Mouse (Mus musculus): ENCODE measurements around the gene Ubn1. TPM values are rescaled to one million over a fixed set of nuclear protein-coding genes. Genes with fewer than 3 reads are reported as not detected.

Gene Ubn1
- polyA plus RNA-seq, 1 experiment from 2014 or later = 20.4 TPM

DNA sequence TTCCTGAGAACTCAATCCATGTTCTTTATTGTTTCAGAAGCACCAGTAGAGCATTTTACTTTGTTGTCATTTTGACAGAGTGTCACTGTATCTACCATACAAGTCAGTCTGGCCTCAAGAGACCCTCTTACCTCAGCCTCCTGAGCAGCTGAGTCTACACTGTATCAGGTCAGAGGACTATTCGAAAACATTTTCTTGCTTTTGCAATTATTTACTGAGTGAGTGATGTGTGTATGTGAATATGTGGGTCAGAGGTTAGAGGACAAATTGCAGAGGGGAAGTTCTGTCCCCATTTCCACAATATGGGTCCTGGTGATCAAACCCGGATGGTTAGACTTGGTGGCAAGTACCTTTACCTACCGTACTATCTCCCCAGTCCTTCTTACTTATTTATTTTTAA is 25.8 kb upstream of the Ubn1 start:
- no peaks in the 10 kb centered on the region for H3K4me1 ChIP-seq
- no peak overlapping the region for H3K27ac ChIP-seq (replicated peaks)
- peaks cover 97% of the 10 kb centered on the region for H3K36me3 ChIP-seq
- ATAC-seq (ENCODE audit: insufficient number of reproducible peaks, low FRiP score, low TSS enrichment, low read depth) = no peak
- no peaks in the 10 kb centered on the region for H3K9me3 ChIP-seq (replicated peaks)
- H3K9ac ChIP-seq = no peak overlapping the region
- no peak overlapping the region for H3K4me2 ChIP-seq (replicated peaks)
- no peaks in the 10 kb centered on the region for H3K27me3 ChIP-seq
- no peak overlapping the region for H3K4me3 ChIP-seq (replicated peaks)
- 96% methylated on average over 3 of the region's 3 CpGs for WGBS

DNA sequence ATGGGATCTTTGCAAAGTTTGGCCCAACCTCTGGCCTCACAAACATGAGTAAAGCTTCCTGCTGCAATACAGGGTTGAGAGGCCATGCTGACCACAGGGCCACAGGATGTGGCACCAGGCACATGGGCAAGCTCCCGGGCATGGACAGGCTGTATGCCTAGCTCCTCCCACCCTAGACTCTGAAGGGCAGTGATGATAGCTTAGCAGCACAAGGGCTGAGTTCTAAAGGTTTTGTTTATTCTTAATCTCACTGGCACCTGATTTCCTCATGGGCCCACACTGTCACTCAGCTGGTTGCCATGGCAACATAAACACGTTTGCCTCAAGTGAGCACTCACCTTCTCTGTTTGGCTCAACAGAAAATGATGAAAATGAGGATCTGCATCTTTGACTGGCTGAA is 20.0 kb upstream of the Ubn1 start:
- peaks cover 99% of the 10 kb centered on the region for H3K36me3 ChIP-seq
- H3K4me2 ChIP-seq (replicated peaks) = no peak overlapping the region
- ATAC-seq (ENCODE audit: insufficient number of reproducible peaks, low FRiP score, low TSS enrichment, low read depth) = no peak
- no peak overlapping the region for H3K9ac ChIP-seq
- no peak overlapping the region for H3K4me3 ChIP-seq (replicated peaks)
- H3K9me3 ChIP-seq (replicated peaks) = no peaks in the 10 kb centered on the region
- H3K27ac ChIP-seq (replicated peaks) = no peak overlapping the region
- no peaks in the 10 kb centered on the region for H3K4me1 ChIP-seq
- H3K27me3 ChIP-seq = no peaks in the 10 kb centered on the region
- WGBS = 67% methylated on average over 2 of the region's 2 CpGs

DNA sequence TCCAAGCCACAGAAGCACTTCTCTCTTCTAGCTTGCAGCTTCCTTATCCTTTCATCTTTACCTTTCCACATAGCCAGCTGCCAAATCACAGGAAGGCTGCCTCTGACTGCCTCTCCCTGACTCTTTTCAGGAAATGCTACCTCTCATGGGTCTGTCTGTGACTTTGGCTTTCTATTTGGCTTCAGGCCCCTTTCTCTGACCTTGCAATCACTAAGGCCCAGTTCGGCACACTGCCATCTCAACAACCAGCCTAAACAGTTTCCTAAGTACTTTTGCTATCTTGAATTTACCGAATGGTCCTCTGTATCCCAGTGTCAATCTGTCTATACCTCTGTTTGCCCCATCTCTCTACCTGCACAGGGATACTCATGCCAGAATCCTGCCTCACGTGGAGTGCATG is 14.3 kb upstream of the Ubn1 start:
- Histone ChIP-seq H3K4me3 (replicated peaks) (no peak overlapping the region), H3K9me3 (replicated peaks) (no peaks in the 10 kb centered on the region), H3K36me3 (peaks cover 97% of the 10 kb centered on the region), H3K4me2 (replicated peaks) (no peak overlapping the region), H3K27ac (replicated peaks) (no peak overlapping the region), H3K4me1 (no peaks in the 10 kb centered on the region), H3K9ac (no peak overlapping the region), H3K27me3 (no peaks in the 10 kb centered on the region)
- ATAC-seq (ENCODE audit: insufficient number of reproducible peaks, low FRiP score, low TSS enrichment, low read depth) = no peak
- WGBS = 98% methylated on average over 3 of the region's 3 CpGs

DNA sequence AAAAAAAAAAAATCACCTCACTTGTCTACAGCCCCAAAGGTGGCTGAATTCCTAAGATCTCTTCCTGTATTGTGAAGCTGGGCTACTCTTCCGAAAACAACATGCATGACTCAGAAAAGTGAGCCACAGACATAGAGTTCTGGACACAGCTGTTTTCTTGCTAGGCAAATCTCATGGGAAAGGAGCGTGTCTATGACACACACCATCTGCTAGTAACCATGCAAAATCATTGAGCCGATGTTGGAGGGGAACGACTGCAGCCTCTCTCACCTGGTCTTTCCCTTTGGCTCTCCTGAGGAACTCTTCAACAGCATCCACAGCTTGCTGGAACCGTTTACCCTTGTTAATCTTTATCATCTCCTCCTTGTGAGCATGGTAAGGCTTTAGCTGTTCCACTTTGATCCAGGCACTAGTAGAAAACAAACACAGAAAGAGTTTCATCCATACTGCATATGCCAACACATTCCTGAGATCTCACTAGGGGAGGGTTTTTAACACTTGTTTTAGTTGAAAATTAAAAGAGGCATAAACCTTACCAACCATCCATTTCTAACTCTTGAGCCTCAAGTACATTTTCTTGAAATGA is 13.1 kb upstream of the Ubn1 start:
- Histone ChIP-seq H3K4me3 (replicated peaks) (no peak overlapping the region), H3K4me1 (no peaks in the 10 kb centered on the region), H3K27me3 (no peaks in the 10 kb centered on the region), H3K27ac (replicated peaks) (no peak overlapping the region), H3K9ac (no peak overlapping the region), H3K36me3 (peaks cover 97% of the 10 kb centered on the region), H3K9me3 (replicated peaks) (no peaks in the 10 kb centered on the region), H3K4me2 (replicated peaks) (no peak overlapping the region)
- 66% methylated on average over 5 of the region's 5 CpGs for WGBS
- ATAC-seq (ENCODE audit: insufficient number of reproducible peaks, low FRiP score, low TSS enrichment, low read depth) = no peak

DNA sequence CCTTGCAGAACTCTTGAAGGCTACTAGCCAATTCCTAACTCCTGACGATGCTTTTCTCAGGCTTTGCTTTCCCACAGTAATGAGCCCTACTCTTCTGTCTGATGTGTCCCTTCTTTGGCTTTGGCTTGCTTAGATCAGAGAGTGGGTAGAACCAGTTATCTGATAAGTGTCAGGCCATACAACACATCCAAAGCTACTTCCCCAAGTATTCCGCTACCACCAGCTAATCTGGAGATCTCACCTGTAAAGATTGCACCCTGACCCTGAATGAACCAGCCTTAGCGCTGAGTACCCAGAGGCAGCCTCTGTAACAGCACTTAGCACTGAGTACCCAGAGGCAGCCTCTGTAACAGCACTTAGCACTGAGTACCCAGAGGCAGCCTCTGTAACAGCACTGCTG is 4.5 kb upstream of the Ubn1 start:
- H3K9me3 ChIP-seq (replicated peaks) = no peaks in the 10 kb centered on the region
- no peak overlapping the region for H3K27ac ChIP-seq (replicated peaks)
- no peak overlapping the region for H3K4me3 ChIP-seq (replicated peaks)
- no peak for ATAC-seq (ENCODE audit: insufficient number of reproducible peaks, low FRiP score, low TSS enrichment, low read depth)
- no peaks in the 10 kb centered on the region for H3K27me3 ChIP-seq
- H3K9ac ChIP-seq = no peak overlapping the region
- peaks cover 72% of the 10 kb centered on the region for H3K36me3 ChIP-seq
- peaks cover 18% of the 10 kb centered on the region for H3K4me1 ChIP-seq
- no peak overlapping the region for H3K4me2 ChIP-seq (replicated peaks)
- WGBS = 94% methylated on average over 3 of the region's 3 CpGs

DNA sequence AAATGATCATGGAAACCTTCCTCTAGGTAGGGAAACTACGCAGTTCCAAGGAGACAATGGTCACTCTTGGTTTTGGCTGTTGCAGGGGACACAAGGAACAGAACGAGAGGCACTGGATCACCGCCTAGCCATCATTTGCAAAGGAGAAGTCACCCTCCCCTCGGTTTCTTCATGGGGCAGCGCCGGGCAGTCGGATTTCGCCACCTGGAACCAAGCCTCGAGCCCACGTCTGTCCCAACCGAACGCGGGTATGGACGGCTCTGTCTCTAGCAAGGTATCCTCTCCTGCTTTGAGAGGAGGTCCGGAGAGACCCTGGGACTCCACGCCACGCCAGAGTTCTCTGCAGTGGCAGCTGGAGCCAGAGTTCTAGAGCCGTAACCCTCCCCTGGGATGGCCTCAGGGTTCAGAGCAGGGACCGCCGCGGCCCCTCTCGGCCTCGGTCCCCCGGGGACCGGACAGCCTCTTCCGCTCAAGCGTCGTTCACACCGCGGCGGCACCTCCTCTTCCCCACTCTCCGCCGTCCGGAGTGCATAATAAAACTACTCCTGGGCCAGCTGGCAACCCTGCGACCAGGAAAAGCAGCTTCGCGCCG is 579 bp upstream of the Ubn1 start:
- ATAC-seq (ENCODE audit: insufficient number of reproducible peaks, low FRiP score, low TSS enrichment, low read depth) = peak; percentile 17
- under 1% methylated on average over 38 of the region's 38 CpGs for WGBS
- Histone ChIP-seq H3K27me3 (no peaks in the 10 kb centered on the region), H3K4me3 (replicated peaks) (peak overlapping the region; percentile 100), H3K9me3 (replicated peaks) (no peaks in the 10 kb centered on the region), H3K4me1 (peaks cover 24% of the 10 kb centered on the region), H3K9ac (peak overlapping the region; percentile 96), H3K27ac (replicated peaks) (peak overlapping the region; percentile 90), H3K4me2 (replicated peaks) (peak overlapping the region; percentile 77), H3K36me3 (peaks cover 33% of the 10 kb centered on the region)

DNA sequence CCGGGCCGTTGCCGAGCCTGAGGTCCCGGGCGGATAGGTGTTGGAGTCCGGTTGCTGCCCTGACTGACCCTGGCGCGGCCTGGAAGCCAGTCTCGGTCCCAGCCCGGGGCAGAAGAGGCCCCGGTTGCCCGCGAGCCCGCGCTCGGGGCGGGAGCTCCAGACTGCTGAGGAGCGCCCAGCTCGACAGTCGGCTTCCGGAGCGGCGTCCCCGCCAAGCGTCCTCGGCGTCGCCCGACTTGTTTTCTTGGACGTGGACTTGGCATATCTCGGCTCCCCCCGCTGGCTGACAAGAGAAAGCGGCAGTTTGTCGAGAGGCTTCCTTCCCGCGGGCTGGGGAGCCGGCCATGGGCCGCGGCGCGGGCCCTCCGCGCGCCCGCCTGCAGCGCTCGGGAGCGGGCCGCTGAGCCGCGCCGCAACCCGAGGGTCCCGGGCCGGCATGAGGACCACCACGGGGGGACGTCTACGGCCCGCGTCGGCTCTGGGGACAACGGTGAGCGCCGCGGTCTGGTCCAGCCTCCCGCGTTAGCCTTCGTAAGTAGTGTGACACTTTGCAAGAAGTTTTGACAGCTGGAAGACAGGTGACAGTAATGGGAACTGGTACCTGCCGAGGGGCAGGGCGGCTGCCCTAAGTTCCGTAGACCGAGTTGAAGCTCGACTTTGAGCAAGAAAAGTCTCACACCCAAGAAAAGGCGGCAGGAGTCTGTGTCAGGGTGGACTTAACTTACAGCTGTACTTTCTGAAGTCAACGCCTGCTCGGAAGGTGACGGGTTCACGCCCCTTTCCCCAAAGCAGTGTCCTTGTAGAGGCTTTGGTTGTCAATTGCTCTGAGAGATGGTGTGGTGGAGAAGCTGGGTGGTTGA is 624 bp downstream of the Ubn1 start:
- H3K4me3 ChIP-seq (replicated peaks) = peak overlapping the region; percentile 100
- H3K36me3 ChIP-seq = peaks cover 28% of the 10 kb centered on the region
- H3K9ac ChIP-seq = peak overlapping the region; percentile 97
- peak overlapping the region; percentile 98 for H3K27ac ChIP-seq (replicated peaks)
- H3K4me2 ChIP-seq (replicated peaks) = peak overlapping the region; percentile 83
- H3K27me3 ChIP-seq = no peaks in the 10 kb centered on the region
- no peaks in the 10 kb centered on the region for H3K9me3 ChIP-seq (replicated peaks)
- under 1% methylated on average over 77 of the region's 78 CpGs for WGBS
- H3K4me1 ChIP-seq = peaks cover 24% of the 10 kb centered on the region
- ATAC-seq (ENCODE audit: insufficient number of reproducible peaks, low FRiP score, low TSS enrichment, low read depth) = peak; percentile 53

DNA sequence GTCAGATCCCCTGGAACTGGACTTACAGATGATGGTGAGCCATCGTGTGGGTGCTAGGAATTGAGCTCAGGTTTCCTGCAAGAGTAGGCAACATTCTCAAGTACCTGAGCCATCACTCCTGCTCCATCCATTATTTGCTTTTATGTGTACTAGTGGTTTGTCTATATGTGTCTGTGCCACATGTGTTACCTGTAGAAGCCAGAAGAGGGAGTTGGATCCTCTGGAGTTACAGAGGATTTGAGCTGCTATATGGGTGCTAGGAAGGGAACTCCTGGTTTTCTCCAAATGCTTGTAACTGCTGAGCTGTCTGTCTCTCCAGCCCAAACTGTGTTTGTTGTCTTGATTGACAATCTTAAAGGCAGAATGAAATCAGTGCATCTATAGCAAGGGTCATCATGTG is 8.3 kb downstream of the Ubn1 start:
- no peaks in the 10 kb centered on the region for H3K27me3 ChIP-seq
- 86% methylated on average over 1 of the region's 1 CpGs for WGBS
- no peak overlapping the region for H3K27ac ChIP-seq (replicated peaks)
- no peak for ATAC-seq (ENCODE audit: insufficient number of reproducible peaks, low FRiP score, low TSS enrichment, low read depth)
- no peak overlapping the region for H3K9ac ChIP-seq
- no peaks in the 10 kb centered on the region for H3K9me3 ChIP-seq (replicated peaks)
- no peak overlapping the region for H3K4me3 ChIP-seq (replicated peaks)
- no peaks in the 10 kb centered on the region for H3K4me1 ChIP-seq
- no peak overlapping the region for H3K4me2 ChIP-seq (replicated peaks)
- H3K36me3 ChIP-seq = peaks cover 58% of the 10 kb centered on the region

DNA sequence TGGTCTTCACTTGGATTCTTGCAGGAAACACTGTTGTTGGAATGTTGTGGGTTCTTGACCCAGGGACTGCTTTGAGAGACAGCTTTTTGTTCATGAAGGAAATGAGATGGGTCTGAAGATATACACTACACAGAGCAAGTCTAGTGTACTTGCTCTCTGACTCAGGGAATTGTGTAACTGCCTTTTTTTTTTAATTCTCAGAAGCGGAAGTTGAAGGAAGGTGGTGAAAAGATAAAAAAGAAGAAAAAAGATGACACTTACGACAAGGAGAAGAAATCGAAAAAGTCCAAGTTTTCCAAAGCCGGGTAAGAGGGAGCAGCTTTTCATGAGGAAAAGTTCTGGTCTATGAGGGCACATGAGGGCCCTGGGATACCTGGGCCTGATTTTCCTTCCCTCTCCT is 13.6 kb downstream of the Ubn1 start:
- no peaks in the 10 kb centered on the region for H3K4me1 ChIP-seq
- no peaks in the 10 kb centered on the region for H3K27me3 ChIP-seq
- H3K9me3 ChIP-seq (replicated peaks) = no peaks in the 10 kb centered on the region
- no peak for ATAC-seq (ENCODE audit: insufficient number of reproducible peaks, low FRiP score, low TSS enrichment, low read depth)
- H3K9ac ChIP-seq = no peak overlapping the region
- H3K4me3 ChIP-seq (replicated peaks) = no peak overlapping the region
- WGBS = 94% methylated on average over 4 of the region's 4 CpGs
- no peak overlapping the region for H3K4me2 ChIP-seq (replicated peaks)
- H3K27ac ChIP-seq (replicated peaks) = no peak overlapping the region
- H3K36me3 ChIP-seq = peaks cover 68% of the 10 kb centered on the region

DNA sequence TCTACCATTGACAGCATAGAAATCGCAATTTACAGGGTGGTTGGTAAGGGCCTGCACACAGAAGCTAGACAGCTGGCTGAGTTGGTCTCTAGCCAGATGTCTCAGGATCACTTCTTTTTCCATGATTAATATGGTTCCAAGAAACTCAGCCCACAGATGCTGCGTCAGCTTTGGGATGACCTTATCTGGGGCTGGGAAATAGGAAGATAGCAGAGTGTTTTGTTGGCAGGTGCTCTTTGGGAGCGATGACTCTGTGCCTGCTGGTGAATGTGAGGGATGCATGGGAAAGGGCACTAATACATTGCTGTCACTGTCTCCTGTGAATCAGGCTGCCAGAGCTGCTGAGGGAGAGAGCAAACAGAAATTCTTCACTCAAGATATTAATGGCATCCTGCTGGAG is 20.5 kb downstream of the Ubn1 start:
- Histone ChIP-seq H3K27me3 (no peaks in the 10 kb centered on the region), H3K9ac (no peak overlapping the region), H3K4me1 (no peaks in the 10 kb centered on the region), H3K4me3 (replicated peaks) (no peak overlapping the region), H3K27ac (replicated peaks) (no peak overlapping the region), H3K9me3 (replicated peaks) (no peaks in the 10 kb centered on the region), H3K4me2 (replicated peaks) (no peak overlapping the region), H3K36me3 (peaks cover 85% of the 10 kb centered on the region)
- WGBS = 88% methylated on average over 3 of the region's 3 CpGs
- no peak for ATAC-seq (ENCODE audit: insufficient number of reproducible peaks, low FRiP score, low TSS enrichment, low read depth)

DNA sequence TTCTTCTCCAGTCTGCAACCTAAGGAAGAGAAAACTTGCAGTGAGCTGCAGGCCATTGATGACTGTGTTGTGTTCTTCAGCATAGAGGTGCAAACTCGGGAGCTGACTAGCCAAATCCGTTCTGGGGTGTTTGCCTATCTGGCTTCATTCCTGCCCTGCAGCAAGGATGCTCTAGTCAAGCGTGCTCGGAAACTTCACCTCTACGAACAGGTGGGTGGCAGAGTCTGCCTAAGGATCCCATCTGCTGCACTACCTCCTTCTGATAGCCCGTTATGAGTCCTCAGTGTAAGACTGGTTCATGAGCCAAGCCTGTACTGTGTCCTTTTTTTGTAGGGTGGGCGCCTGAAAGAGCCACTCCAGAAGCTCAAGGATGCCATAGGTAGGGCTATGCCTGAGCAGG is 22.1 kb downstream of the Ubn1 start:
- Histone ChIP-seq H3K4me3 (replicated peaks) (no peak overlapping the region), H3K27ac (replicated peaks) (no peak overlapping the region), H3K36me3 (peaks cover 88% of the 10 kb centered on the region), H3K4me1 (no peaks in the 10 kb centered on the region), H3K4me2 (replicated peaks) (no peak overlapping the region), H3K9me3 (replicated peaks) (no peaks in the 10 kb centered on the region), H3K27me3 (no peaks in the 10 kb centered on the region), H3K9ac (no peak overlapping the region)
- no peak for ATAC-seq (ENCODE audit: insufficient number of reproducible peaks, low FRiP score, low TSS enrichment, low read depth)
- 86% methylated on average over 7 of the region's 7 CpGs for WGBS

All from embryonic facial prominence, embryonic 15.5 days (tissue).